Mouse (Mus musculus) adrenal gland, adult 18-20 months (tissue): ENCODE results near the gene Asphd1. TPM values are rescaled to one million over a fixed set of nuclear protein-coding genes. Genes with fewer than 3 reads are reported as not detected.

Experiments used
- DNase-seq, 2 experiments: peaks; one replicate each; pipeline ENCODE4 v3.0.0; 2021 to 2022; ENCODE audit warnings: low spot score in 2 of 2
- long read RNA-seq, 2 experiments: library from polyadenylated mRNA; stranded (forward); transcript quantifications; one replicate each; pipeline ENCODE4 v2.0.0; 2021
- total RNA-seq, 2 experiments: library from RNA; stranded (reverse); gene quantifications; 1 replicate in 1 of 2; 2 replicates in 1 of 2; pipeline ENCODE4 v1.2.3; 2021

Gene Asphd1
- 1 to 10 TPM; 1.6 to 1.7 TPM for total RNA-seq
- long read RNA-seq, experiment 1, result 0 reads
- long read RNA-seq, experiment 2, partial matches to known transcripts, result 0 of 2 reads
- long read RNA-seq, experiment 2, other reads (novel, unspliced or antisense), result 0 of 2 reads

GRCm38 (mm10) chr7:126949403-126949792 lies at the start of gene Asphd1:
TSS of gene Asphd1 (minus strand) at chr7:126949582.
- no peak for DNase-seq

GRCm38 (mm10) chr7:126996449-126996848 lies 47.1 kb upstream of the Asphd1 start:
- DNase-seq, result no peak

- no peak for DNase-seq
Observed at GRCm38 (mm10) chr7:126988816-126989215, 39.4 kb upstream of the Asphd1 start.

- no peak for DNase-seq
Observed at GRCm38 (mm10) chr7:126986319-126986718, 36.9 kb upstream of the Asphd1 start.

GRCm38 (mm10) chr7:126984667-126985444 lies 35.5 kb upstream of the Asphd1 start:
- no peak for DNase-seq

- no peak for DNase-seq
Observed at GRCm38 (mm10) chr7:126983113-126983512, 33.7 kb upstream of the Asphd1 start.

GRCm38 (mm10) chr7:126982054-126982453 lies 32.7 kb upstream of the Asphd1 start:
- DNase-seq, result no peak

GRCm38 (mm10) chr7:126981601-126982000 lies 32.2 kb upstream of the Asphd1 start:
- no peak for DNase-seq

GRCm38 (mm10) chr7:126978841-126979240 lies 29.5 kb upstream of the Asphd1 start:
- no peak for DNase-seq

- no peak for DNase-seq
Observed at GRCm38 (mm10) chr7:126976878-126977459, 27.6 kb upstream of the Asphd1 start.

- peak; percentile 96 to 97 for DNase-seq
Observed at GRCm38 (mm10) chr7:126975950-126976866, 26.8 kb upstream of the Asphd1 start, which contains the start of gene Cdiptos. TSS of gene Cdiptos (minus strand) at chr7:126976098.

GRCm38 (mm10) chr7:126975893-126975949 lies 26.3 kb upstream of the Asphd1 start, which contains the start of gene Cdipt:
TSS of gene Cdipt (plus strand) at chr7:126975914.
- DNase-seq, result no peak

GRCm38 (mm10) chr7:126975493-126975892 lies 26.1 kb upstream of the Asphd1 start:
- DNase-seq, result no peak

- no peak for DNase-seq
Observed at GRCm38 (mm10) chr7:126967361-126967760, 18.0 kb upstream of the Asphd1 start.

- no peak for DNase-seq
Observed at GRCm38 (mm10) chr7:126965568-126965967, 16.2 kb upstream of the Asphd1 start.

GRCm38 (mm10) chr7:126963548-126964286 lies 14.3 kb upstream of the Asphd1 start:
- peak in 1 of 2 experiments; percentile 33 for DNase-seq

GRCm38 (mm10) chr7:126961965-126962364 lies 12.6 kb upstream of the Asphd1 start:
- DNase-seq, result no peak

GRCm38 (mm10) chr7:126961095-126961494 lies 11.7 kb upstream of the Asphd1 start:
- no peak for DNase-seq

GRCm38 (mm10) chr7:126959780-126960179 lies 10.4 kb upstream of the Asphd1 start:
- no peak for DNase-seq

- no peak for DNase-seq
Observed at GRCm38 (mm10) chr7:126955125-126955524, 5.7 kb upstream of the Asphd1 start.

- no peak for DNase-seq
Observed at GRCm38 (mm10) chr7:126952646-126953045, 3.3 kb upstream of the Asphd1 start.
